Mouse (Mus musculus): ENCODE results near the gene Cwc15. TPM values are rescaled to one million over a fixed set of nuclear protein-coding genes. Genes with fewer than 3 reads are reported as not detected.

Gene Cwc15
- 11.5 and 17.9 TPM in 2 replicates for polyA plus RNA-seq (2012)

GRCm38 (mm10) chr9:14500023-14500915, at the start of gene Cwc15, which contains the start of gene Kdm4d:
TSS of gene Cwc15 (plus strand) at chr9:14500617.
TSS of gene Kdm4d (minus strand) at chr9:14500482.
- TF ChIP-seq GATA1 (IDR thresholded peaks at IDR 0.05; ENCODE audit: low read length): no peak

- TF ChIP-seq GATA1 (IDR thresholded peaks at IDR 0.05; ENCODE audit: low read length): no peak
Observed at GRCm38 (mm10) chr9:14456320-14456719, 44.1 kb upstream of the Cwc15 start.

- TF ChIP-seq GATA1 (IDR thresholded peaks at IDR 0.05; ENCODE audit: low read length): no peak
Observed at GRCm38 (mm10) chr9:14498896-14499705, 1.3 kb upstream of the Cwc15 start.

- TF ChIP-seq GATA1 (IDR thresholded peaks at IDR 0.05; ENCODE audit: low read length): no peak
Observed at GRCm38 (mm10) chr9:14500916-14501424, 553 bp downstream of the Cwc15 start.

GRCm38 (mm10) chr9:14512633-14513445, 12.4 kb downstream of the Cwc15 start:
- TF ChIP-seq GATA1 (IDR thresholded peaks at IDR 0.05; ENCODE audit: low read length): no peak

- TF ChIP-seq GATA1 (IDR thresholded peaks at IDR 0.05; ENCODE audit: low read length): no peak
Observed at GRCm38 (mm10) chr9:14517296-14517695, 16.9 kb downstream of the Cwc15 start.

GRCm38 (mm10) chr9:14518105-14518504, 17.7 kb downstream of the Cwc15 start:
- no peak for TF ChIP-seq GATA1 (IDR thresholded peaks at IDR 0.05; ENCODE audit: low read length)

- TF ChIP-seq GATA1 (IDR thresholded peaks at IDR 0.05; ENCODE audit: low read length): no peak
Observed at GRCm38 (mm10) chr9:14520971-14521670, 20.7 kb downstream of the Cwc15 start.

GRCm38 (mm10) chr9:14521695-14522094, 21.3 kb downstream of the Cwc15 start:
- TF ChIP-seq GATA1 (IDR thresholded peaks at IDR 0.05; ENCODE audit: low read length): no peak

GRCm38 (mm10) chr9:14523408-14524043, 23.1 kb downstream of the Cwc15 start:
- TF ChIP-seq GATA1 (IDR thresholded peaks at IDR 0.05; ENCODE audit: low read length): no peak

GRCm38 (mm10) chr9:14530004-14530403, 29.6 kb downstream of the Cwc15 start:
- TF ChIP-seq GATA1 (IDR thresholded peaks at IDR 0.05; ENCODE audit: low read length): no peak

GRCm38 (mm10) chr9:14532283-14532682, 31.9 kb downstream of the Cwc15 start:
- no peak for TF ChIP-seq GATA1 (IDR thresholded peaks at IDR 0.05; ENCODE audit: low read length)

- no peak for TF ChIP-seq GATA1 (IDR thresholded peaks at IDR 0.05; ENCODE audit: low read length)
Observed at GRCm38 (mm10) chr9:14533659-14534058, 33.2 kb downstream of the Cwc15 start.

GRCm38 (mm10) chr9:14534833-14535456, 34.5 kb downstream of the Cwc15 start:
- TF ChIP-seq GATA1 (IDR thresholded peaks at IDR 0.05; ENCODE audit: low read length): no peak

All from G1E-ER4 (cell line).